Mouse (Mus musculus): ENCODE results near the gene Mreg. TPM values are rescaled to one million over a fixed set of nuclear protein-coding genes. Genes with fewer than 3 reads are reported as not detected.

Mreg gene
- polyA plus RNA-seq (2014; fragmentation: Nextera tagmentation; extraction: Ambion mirVana) = 9.2 and 9.7 TPM in 2 replicates

DNA sequence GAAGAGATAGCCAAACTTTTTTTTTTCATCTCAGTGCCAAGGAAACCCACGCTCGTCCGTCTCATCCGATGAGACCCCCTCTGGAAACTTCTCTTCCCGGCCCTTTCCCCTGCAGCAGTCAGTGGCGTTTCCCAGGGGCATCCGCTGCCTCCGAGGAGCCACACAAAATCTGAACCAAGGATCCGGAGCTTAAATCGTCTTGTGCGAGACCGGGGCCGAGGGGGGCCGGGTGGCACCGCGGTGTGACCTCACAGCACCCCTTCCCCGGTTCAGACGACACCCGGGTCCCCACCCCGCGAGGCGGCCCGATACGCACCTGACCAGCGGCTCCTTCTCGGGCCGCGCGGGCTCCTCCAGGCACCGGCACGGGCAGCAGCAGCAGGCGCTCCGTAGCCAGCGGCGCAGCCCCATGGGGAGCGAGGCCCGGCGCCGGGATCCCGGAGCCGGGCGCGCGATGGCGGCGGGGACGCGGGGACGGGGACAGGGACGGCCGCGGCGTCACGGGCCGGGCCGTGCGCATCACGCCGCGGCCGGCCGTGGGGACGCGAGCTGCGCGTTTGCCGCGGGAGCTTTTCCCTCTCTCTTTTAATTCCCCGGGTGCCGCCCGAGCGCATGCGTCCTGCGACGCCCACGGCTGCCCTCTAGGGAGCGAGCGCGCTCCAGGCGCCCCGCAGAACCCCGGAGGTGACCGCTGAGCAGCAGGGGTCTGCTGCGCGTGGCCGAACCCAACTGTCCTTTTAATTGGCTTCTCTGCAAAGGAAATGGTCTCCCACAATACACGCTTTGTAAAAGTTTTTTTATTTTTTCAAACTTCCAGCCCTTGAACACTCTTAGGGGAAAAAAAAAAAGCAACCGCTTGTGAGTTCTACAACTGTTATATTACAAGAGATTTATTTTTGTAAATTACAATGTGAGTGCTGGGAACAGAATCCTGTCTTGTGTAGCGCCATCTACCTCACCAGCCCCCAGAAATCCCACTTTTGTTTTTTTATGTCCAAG is at the start of gene Mreg:
Mreg (minus strand) TSS at position 607 of the 999 bp plus-strand sequence.
- peak; percentile 81 for ATAC-seq (ENCODE audit: insufficient number of reproducible peaks, insufficient read depth, low FRiP score, low read depth)
- Histone ChIP-seq H3K4me3 (ENCODE audit: low read depth, low read length) (peak within 1 kb of the TSS; percentile 59), H3K4me2 (replicated peaks; ENCODE audit: low read depth, low read length) (peak within 1 kb of the TSS; percentile 96), H3K27me3 (ENCODE audit: control insufficient read depth, insufficient read depth, low read length) (no peaks in the 10 kb centered on the region), H3K27ac (ENCODE audit: low read length) (0 out of 2 replicates have a peak within 1 kb of the TSS, but pooled peaks have one; percentile 6), H3K36me3 (ENCODE audit: control insufficient read depth, insufficient read depth, low read length) (no peaks in the 10 kb centered on the region), H3K9me3 (ENCODE audit: control insufficient read depth, low read depth, low read length) (no peaks in the 10 kb centered on the region), H3K9ac (replicated peaks; ENCODE audit: low read depth, low read length) (peak within 1 kb of the TSS; percentile 53), H3K4me1 (ENCODE audit: control insufficient read depth, insufficient read depth, low read length) (0 out of 2 replicates have a peak, but pooled peaks cover 3% of the 10 kb centered on the region)
- WGBS = under 1% methylated on average over 85 of the region's 89 CpGs

DNA sequence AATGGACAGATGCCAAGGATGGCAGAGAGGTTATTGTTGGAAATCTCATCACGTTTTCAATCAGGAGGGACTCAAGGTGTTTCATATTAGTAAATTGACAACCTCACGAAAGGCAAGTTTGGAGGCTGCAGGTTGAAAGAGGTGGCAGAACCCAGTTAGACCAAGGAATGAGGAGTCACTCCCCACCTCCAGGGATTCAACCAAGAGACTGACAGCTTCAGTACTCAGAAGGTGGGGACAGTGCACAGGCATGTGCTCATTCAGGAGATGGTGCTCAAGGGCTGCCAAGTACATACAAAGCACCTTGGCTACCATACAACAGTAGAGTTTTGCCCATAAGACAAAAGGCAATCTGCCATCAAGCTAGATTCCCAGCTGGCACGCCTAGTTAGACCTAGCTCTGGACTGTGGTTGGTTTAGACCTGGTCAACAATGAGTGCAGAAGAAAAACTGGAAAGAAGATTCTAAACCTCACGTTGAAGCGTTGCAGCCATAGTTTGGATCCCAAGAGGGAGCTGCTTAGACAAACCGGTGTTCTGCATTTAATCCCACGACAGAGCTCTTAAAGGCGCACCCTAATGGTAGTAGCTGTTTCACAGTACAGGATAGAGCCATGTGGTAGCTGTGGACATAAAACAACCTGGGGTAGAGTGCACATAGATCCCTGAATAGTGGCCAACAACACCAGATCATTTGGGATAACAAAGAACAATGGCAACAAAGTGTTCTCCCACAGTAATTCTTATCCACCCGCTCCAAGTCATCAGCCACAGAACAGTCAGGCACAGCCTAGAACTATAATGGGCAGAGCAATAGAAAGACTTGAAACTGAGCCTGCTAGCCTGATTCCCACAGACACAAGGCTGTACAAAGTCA is 44.5 kb upstream of the Mreg start:
- Histone ChIP-seq H3K4me3 (ENCODE audit: low read depth, low read length) (no peak overlapping the region), H3K9ac (replicated peaks; ENCODE audit: low read depth, low read length) (no peak overlapping the region), H3K4me1 (ENCODE audit: control insufficient read depth, insufficient read depth, low read length) (no peaks in the 10 kb centered on the region; the same call in 1 of the 2 replicates), H3K4me2 (replicated peaks; ENCODE audit: low read depth, low read length) (0 out of 2 replicates have a peak overlapping the region, but pooled peaks have one; percentile 60), H3K27me3 (ENCODE audit: control insufficient read depth, insufficient read depth, low read length) (no peaks in the 10 kb centered on the region), H3K27ac (ENCODE audit: low read length) (no peak overlapping the region; the same call in 1 of the 2 replicates), H3K9me3 (ENCODE audit: control insufficient read depth, low read depth, low read length) (no peaks in the 10 kb centered on the region), H3K36me3 (ENCODE audit: control insufficient read depth, insufficient read depth, low read length) (peaks cover 7% of the 10 kb centered on the region)
- 81% methylated on average over 9 of the region's 9 CpGs for WGBS
- ATAC-seq (ENCODE audit: insufficient number of reproducible peaks, insufficient read depth, low FRiP score, low read depth) = no peak

DNA sequence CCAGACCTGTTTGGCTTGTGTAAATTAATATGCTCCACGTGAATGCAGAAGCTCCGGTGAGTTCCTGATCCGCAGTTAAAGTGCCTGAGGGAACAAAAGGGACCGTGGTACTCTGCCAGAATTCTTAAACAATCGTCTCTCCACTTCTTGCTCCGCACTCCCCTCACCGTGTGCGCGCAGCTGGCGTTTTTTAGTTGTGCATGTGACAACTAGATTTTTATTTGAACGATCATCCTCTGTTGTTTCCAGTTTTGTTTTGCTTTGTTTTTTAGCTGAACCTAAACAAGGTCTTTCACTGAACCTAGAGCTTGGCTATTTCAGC is 43.7 kb upstream of the Mreg start:
- Histone ChIP-seq H3K36me3 (ENCODE audit: control insufficient read depth, insufficient read depth, low read length) (peaks cover 3% of the 10 kb centered on the region; the same call in 1 of the 2 replicates), H3K4me1 (ENCODE audit: control insufficient read depth, insufficient read depth, low read length) (no peaks in the 10 kb centered on the region; the same call in 1 of the 2 replicates), H3K4me2 (replicated peaks; ENCODE audit: low read depth, low read length) (peak overlapping the region; percentile 60), H3K9ac (replicated peaks; ENCODE audit: low read depth, low read length) (no peak overlapping the region), H3K9me3 (ENCODE audit: control insufficient read depth, low read depth, low read length) (no peaks in the 10 kb centered on the region), H3K27ac (ENCODE audit: low read length) (peak overlapping the region; percentile 52; the same call in 1 of the 2 replicates), H3K27me3 (ENCODE audit: control insufficient read depth, insufficient read depth, low read length) (no peaks in the 10 kb centered on the region), H3K4me3 (ENCODE audit: low read depth, low read length) (no peak overlapping the region; the same call in 1 of the 2 replicates)
- WGBS = 30% methylated on average over 11 of the region's 11 CpGs
- no peak for ATAC-seq (ENCODE audit: insufficient number of reproducible peaks, insufficient read depth, low FRiP score, low read depth)

DNA sequence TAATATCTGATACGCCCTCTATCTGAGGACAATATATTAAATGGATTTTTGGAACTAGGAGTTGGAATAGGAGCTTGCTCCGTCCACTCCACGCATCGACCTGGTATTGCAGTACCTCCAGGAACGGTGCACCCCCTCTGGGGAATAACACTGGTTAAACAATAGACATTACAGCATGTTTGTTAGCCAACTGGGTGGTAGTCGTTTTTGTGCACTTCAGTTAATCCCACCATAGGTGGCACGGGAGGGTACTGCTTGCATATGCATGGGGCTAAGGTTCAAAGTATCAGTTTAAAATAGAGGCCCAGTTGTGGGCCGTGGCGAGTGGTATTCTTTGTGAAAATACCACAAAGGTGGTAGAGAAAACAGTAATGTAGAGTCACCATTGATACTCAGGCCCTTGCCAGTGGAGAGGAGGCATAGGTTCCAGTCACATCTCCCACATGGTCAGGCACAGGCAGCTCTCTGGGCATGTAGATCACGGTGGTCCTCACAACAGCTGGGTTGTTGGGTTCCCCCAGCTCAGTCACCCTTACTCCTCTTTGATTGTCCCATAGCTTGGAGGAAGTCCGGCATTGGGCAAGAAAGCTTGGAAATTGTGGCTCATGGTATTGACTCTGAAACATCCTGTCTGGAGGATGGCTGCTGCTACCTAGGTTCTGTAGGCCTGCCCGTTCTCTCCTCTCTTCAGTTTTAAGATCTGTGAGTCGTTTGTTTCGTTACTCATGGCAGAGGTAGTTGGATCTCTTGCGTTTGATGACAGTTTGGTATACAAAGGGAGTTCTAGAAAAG is 43.2 kb upstream of the Mreg start:
- peak overlapping the region; percentile 37 for H3K4me3 ChIP-seq (ENCODE audit: low read depth, low read length)
- peak overlapping the region; percentile 60 for H3K4me2 ChIP-seq (replicated peaks; ENCODE audit: low read depth, low read length)
- 3% methylated on average over 15 of the region's 15 CpGs for WGBS
- no peaks in the 10 kb centered on the region; the same call in 1 of the 2 replicates for H3K4me1 ChIP-seq (ENCODE audit: control insufficient read depth, insufficient read depth, low read length)
- no peaks in the 10 kb centered on the region for H3K9me3 ChIP-seq (ENCODE audit: control insufficient read depth, low read depth, low read length)
- H3K27me3 ChIP-seq (ENCODE audit: control insufficient read depth, insufficient read depth, low read length) = no peaks in the 10 kb centered on the region
- ATAC-seq (ENCODE audit: insufficient number of reproducible peaks, insufficient read depth, low FRiP score, low read depth) = peak; percentile 91
- H3K9ac ChIP-seq (replicated peaks; ENCODE audit: low read depth, low read length) = peak overlapping the region; percentile 45; the same call in 1 of the 2 replicates
- peaks cover 3% of the 10 kb centered on the region; the same call in 1 of the 2 replicates for H3K36me3 ChIP-seq (ENCODE audit: control insufficient read depth, insufficient read depth, low read length)
- peak overlapping the region; percentile 89 for H3K27ac ChIP-seq (ENCODE audit: low read length)

DNA sequence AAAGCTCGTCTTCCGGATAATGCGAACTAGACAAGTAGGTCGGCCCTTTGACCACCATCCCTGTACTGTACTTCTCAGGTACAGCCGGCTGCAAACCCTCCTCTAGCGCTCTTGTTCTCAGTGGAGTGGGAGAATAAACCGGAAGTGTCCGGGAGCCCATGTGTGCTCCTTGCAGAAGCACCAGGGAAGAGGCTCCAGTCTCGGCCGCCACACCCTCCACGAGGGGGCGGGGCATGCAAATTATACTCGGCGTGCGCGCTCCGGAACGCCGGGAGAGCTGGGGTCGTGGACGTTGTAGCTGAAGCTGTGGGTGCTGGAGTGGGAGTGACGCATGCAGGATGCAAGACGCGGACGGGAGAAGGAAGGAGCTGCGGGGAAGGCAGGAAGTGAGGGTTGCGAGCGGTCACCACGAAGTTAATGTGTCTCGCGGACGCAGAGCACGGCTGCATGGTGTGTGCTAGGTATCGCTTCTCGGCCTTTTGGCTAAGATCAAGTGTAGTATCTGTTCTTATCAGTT is 42.5 kb upstream of the Mreg start:
- peak; percentile 89 for ATAC-seq (ENCODE audit: insufficient number of reproducible peaks, insufficient read depth, low FRiP score, low read depth)
- Histone ChIP-seq H3K27ac (ENCODE audit: low read length) (peak overlapping the region; percentile 89), H3K9ac (replicated peaks; ENCODE audit: low read depth, low read length) (peak overlapping the region; percentile 45), H3K4me2 (replicated peaks; ENCODE audit: low read depth, low read length) (peak overlapping the region; percentile 60), H3K4me1 (ENCODE audit: control insufficient read depth, insufficient read depth, low read length) (no peaks in the 10 kb centered on the region; the same call in 1 of the 2 replicates), H3K9me3 (ENCODE audit: control insufficient read depth, low read depth, low read length) (no peaks in the 10 kb centered on the region), H3K27me3 (ENCODE audit: control insufficient read depth, insufficient read depth, low read length) (no peaks in the 10 kb centered on the region), H3K36me3 (ENCODE audit: control insufficient read depth, insufficient read depth, low read length) (peaks cover 3% of the 10 kb centered on the region; the same call in 1 of the 2 replicates), H3K4me3 (ENCODE audit: low read depth, low read length) (peak overlapping the region; percentile 37)
- WGBS = 1% methylated on average over 35 of the region's 35 CpGs

DNA sequence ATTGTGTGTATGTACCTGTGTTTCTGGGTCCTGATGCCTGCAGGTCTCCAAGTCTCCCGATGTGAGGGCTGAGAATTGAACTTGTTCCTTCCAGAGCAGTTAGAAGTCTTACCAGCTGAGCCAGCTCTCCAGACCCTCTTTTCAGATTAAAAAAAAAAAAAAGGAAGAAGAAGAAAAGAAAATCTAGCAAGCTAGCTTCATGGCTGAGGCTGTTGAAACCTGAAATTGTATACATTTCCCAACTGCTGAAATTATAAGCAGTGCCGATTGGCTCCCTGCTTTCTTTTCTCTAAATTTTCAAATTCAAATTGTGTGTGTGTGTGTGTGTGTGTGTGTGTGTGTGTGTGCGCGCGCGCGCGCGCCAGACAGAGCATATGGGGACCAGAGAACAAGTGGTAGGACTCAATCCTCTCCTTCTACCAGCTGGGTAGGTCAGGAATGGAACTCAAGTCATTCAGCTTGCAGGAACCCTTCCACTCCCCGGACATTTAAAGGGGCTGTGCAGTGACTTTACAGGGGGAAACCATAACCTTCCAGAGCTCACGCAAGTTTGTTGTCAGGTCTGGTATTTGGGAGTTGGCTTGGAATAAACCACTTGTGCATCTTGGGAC is 41.9 kb upstream of the Mreg start:
- H3K9ac ChIP-seq (replicated peaks; ENCODE audit: low read depth, low read length) = no peak overlapping the region; the same call in 1 of the 2 replicates
- no peak for ATAC-seq (ENCODE audit: insufficient number of reproducible peaks, insufficient read depth, low FRiP score, low read depth)
- no peaks in the 10 kb centered on the region; the same call in 1 of the 2 replicates for H3K4me1 ChIP-seq (ENCODE audit: control insufficient read depth, insufficient read depth, low read length)
- peaks cover 3% of the 10 kb centered on the region; the same call in 1 of the 2 replicates for H3K36me3 ChIP-seq (ENCODE audit: control insufficient read depth, insufficient read depth, low read length)
- no peaks in the 10 kb centered on the region for H3K9me3 ChIP-seq (ENCODE audit: control insufficient read depth, low read depth, low read length)
- H3K4me3 ChIP-seq (ENCODE audit: low read depth, low read length) = peak overlapping the region; percentile 37
- H3K27me3 ChIP-seq (ENCODE audit: control insufficient read depth, insufficient read depth, low read length) = no peaks in the 10 kb centered on the region
- 32% methylated on average over 11 of the region's 11 CpGs for WGBS
- peak overlapping the region; percentile 39; the same call in 1 of the 2 replicates for H3K27ac ChIP-seq (ENCODE audit: low read length)
- peak overlapping the region; percentile 60 for H3K4me2 ChIP-seq (replicated peaks; ENCODE audit: low read depth, low read length)

DNA sequence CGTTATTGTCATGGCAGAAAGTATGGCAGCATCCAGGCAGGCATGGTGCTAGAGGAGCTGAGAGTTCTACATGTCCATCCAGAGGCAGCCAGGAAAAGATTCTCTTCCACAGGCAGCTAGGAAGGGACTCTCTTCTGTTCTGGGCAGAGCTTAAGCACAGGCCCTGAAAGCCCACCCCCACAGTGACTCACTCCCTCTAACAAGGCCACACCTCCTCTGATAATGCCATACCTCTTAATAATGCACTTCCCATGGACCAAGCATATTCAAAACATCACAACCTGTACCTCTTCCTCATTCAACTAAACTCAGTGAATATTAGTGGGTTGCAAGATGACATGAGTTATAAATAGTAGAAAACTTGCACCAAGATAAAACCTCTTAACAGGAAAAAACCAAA is 39.7 kb upstream of the Mreg start:
- Histone ChIP-seq H3K9ac (replicated peaks; ENCODE audit: low read depth, low read length) (no peak overlapping the region), H3K4me2 (replicated peaks; ENCODE audit: low read depth, low read length) (no peak overlapping the region), H3K4me3 (ENCODE audit: low read depth, low read length) (no peak overlapping the region), H3K36me3 (ENCODE audit: control insufficient read depth, insufficient read depth, low read length) (no peaks in the 10 kb centered on the region), H3K27me3 (ENCODE audit: control insufficient read depth, insufficient read depth, low read length) (no peaks in the 10 kb centered on the region), H3K27ac (ENCODE audit: low read length) (no peak overlapping the region), H3K9me3 (ENCODE audit: control insufficient read depth, low read depth, low read length) (no peaks in the 10 kb centered on the region), H3K4me1 (ENCODE audit: control insufficient read depth, insufficient read depth, low read length) (no peaks in the 10 kb centered on the region; the same call in 1 of the 2 replicates)
- WGBS = 87% methylated on average over 1 of the region's 1 CpGs
- no peak for ATAC-seq (ENCODE audit: insufficient number of reproducible peaks, insufficient read depth, low FRiP score, low read depth)
